Mouse (Mus musculus) 3T3-L1 (cell line): ENCODE measurements around the gene Taf1b.

Experiments used
- DNase-seq: peaks from one replicate; pipeline ENCODE4 v3.0.0-alpha.2; 2015; ENCODE audit warnings: low read depth, low spot score

The Taf1b gene

GRCm38 (mm10) chr12:24600806-24601205, 102.6 kb downstream of the Taf1b start:
- DNase-seq = peak; percentile 89

GRCm38 (mm10) chr12:24603266-24603665, 105.1 kb downstream of the Taf1b start:
- DNase-seq = peak; percentile 82

GRCm38 (mm10) chr12:24606166-24606565, 108.0 kb downstream of the Taf1b start:
- no peak for DNase-seq
